1 mouse cellular context compared by ENCODE assay signal in the genomic region with DNA sequence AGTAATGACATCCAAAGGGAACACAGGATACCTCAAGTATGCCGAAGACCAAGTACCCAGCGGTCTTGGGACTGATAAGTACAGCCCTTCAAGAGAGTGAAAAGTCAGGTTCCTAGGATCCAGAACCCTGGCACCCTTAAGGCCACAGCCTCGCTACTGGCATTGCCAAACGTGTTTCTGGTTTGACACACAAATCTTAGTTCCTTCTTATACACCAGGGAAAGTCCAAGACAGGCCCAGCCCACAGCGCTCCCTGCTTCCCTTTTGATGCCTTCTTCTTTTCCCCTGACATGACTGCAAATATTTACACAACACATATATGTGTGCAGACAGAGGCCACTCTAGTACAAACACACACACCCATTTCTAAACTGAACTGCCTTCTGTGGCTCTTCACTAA.
TF ChIP-seq lines count a peak whose summit lies in the region.

No protein-coding gene starts in this region.

TF ChIP-seq in CH12.LX, 34 proteins besides CTCF, POLR2A, EP300 and RAD21 (continued from another document):
- TF ChIP-seq NRF1 (IDR thresholded peaks at IDR 0.05; ENCODE audit: low read depth, low read length), result no peak
- no peak for TF ChIP-seq ZMIZ1 (IDR thresholded peaks at IDR 0.05; ENCODE audit: low read depth, low read length)
- no peak for TF ChIP-seq SMC3 (IDR thresholded peaks at IDR 0.05; ENCODE audit: low read depth, low read length)
- no peak for TF ChIP-seq NELFE (IDR thresholded peaks at IDR 0.05; ENCODE audit: low read depth, low read length)
- TF ChIP-seq ZKSCAN1 (IDR thresholded peaks at IDR 0.05; ENCODE audit: borderline replicate concordance, low read depth, low read length), result no peak
- TF ChIP-seq IRF4 (IDR thresholded peaks at IDR 0.05; ENCODE audit: low read depth, low read length), result peak; percentile 22; the same call in 1 of the 2 replicates
- no peak for TF ChIP-seq JUN (IDR thresholded peaks at IDR 0.05; ENCODE audit: insufficient read depth, low read depth, low read length)
- TF ChIP-seq MYC (IDR thresholded peaks at IDR 0.05; ENCODE audit: low read depth, low read length), result 0 out of 2 replicates have a peak, but pooled peaks have one; percentile 44
- TF ChIP-seq ZNF384 (IDR thresholded peaks at IDR 0.05; ENCODE audit: low read depth, low read length), result no peak
- 0 out of 2 replicates have a peak, but pooled peaks have one; percentile 19 for TF ChIP-seq SIN3A (IDR thresholded peaks at IDR 0.05; ENCODE audit: low read length)
- no peak for TF ChIP-seq JUND (conservative IDR thresholded peaks at IDR 0.05; ENCODE audit: low read depth, low read length)
